Mouse (Mus musculus) heart, postnatal 14 days (tissue): ENCODE data around the gene Jmjd7. TPM values are rescaled to one million over a fixed set of nuclear protein-coding genes. Genes with fewer than 3 reads are reported as not detected.

ENCODE experiments used
- DNase-seq, 2 experiments: peaks; one replicate each; pipeline ENCODE4 v3.0.0; 2021 to 2022
- intact Hi-C: fragments of 180-260 bp; cut with DNase I; formaldehyde crosslinking; loops from one replicate; pipeline ENCODE4 v1.15.1; 2025
- total RNA-seq, 2 experiments: library from RNA; stranded (reverse); gene quantifications; 2 replicates each; pipeline ENCODE4 v1.2.3; 2021

Gene Jmjd7
- total RNA-seq, 2 experiments from 2014 or later: 7.5 to 8.8 TPM

GRCm38 (mm10) chr2:120008672-120009071 is 18.6 kb upstream of the Jmjd7 start:
- DNase-seq: no peak
- intact Hi-C loops: no loop called here

GRCm38 (mm10) chr2:120011462-120012200 is 15.7 kb upstream of the Jmjd7 start:
- intact Hi-C loops: loop anchor here (1.0 kb wide), 1 partner anchor 39 kb away; the partner anchor contains the start of gene Mapkbp1
- peak; percentile 59 to 75 for DNase-seq

DNA sequence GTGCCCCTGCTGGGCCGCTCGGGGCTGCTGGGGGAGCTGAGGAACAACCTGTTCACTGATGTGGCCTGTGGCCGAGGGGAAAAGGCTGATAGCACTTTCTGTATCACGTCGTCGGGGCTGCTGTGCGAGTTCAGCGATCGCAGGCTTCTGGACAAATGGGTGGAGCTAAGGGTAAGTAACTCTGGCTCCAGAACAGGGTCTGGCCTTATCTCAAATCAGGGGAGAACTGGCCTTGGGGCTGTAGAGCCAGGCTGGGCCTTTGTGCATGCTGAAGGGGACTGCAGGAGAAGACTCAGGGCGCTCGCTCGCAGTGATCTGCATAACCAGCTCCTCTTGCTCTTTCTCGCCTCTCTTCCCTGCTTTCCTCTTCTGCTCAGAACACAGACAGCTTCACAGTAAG is 14.4 kb upstream of the Jmjd7 start:
- no peak for DNase-seq
- intact Hi-C loops: no loop called here

GRCm38 (mm10) chr2:120013831-120014486 is 13.3 kb upstream of the Jmjd7 start:
- intact Hi-C loops: no loop called here
- no peak for DNase-seq

- no peak for DNase-seq
- intact Hi-C loops: no loop called here
Observed at GRCm38 (mm10) chr2:120015882-120016281, 11.4 kb upstream of the Jmjd7 start.

- intact Hi-C loops: no loop called here
- DNase-seq: no peak
Observed at GRCm38 (mm10) chr2:120017599-120017998, 9.7 kb upstream of the Jmjd7 start.

- peak; percentile 53 to 63 for DNase-seq
- intact Hi-C loops: no loop called here
Observed at GRCm38 (mm10) chr2:120024337-120024736, 2.9 kb upstream of the Jmjd7 start.

GRCm38 (mm10) chr2:120027950-120028331 is 658 bp downstream of the Jmjd7 start:
- no peak for DNase-seq

GRCm38 (mm10) chr2:120030380-120030779 is 3.1 kb downstream of the Jmjd7 start:
- intact Hi-C loops: no loop called here

More at GRCm38 (mm10) chr2:120027950-120028331, 658 bp downstream of the Jmjd7 start:
- intact Hi-C loops: loop anchor here (5.0 kb wide), 1 partner anchor 56 kb away; the partner anchor contains the start of gene Mapkbp1

GRCm38 (mm10) chr2:120032726-120033467 is 5.6 kb downstream of the Jmjd7 start, which contains the start of gene Pla2g4b:
Gene Pla2g4b (plus strand): TSS chr2:120033417.
- intact Hi-C loops: no loop called here
- DNase-seq: no peak

More at GRCm38 (mm10) chr2:120030380-120030779, 3.1 kb downstream of the Jmjd7 start:
- DNase-seq: no peak

DNA sequence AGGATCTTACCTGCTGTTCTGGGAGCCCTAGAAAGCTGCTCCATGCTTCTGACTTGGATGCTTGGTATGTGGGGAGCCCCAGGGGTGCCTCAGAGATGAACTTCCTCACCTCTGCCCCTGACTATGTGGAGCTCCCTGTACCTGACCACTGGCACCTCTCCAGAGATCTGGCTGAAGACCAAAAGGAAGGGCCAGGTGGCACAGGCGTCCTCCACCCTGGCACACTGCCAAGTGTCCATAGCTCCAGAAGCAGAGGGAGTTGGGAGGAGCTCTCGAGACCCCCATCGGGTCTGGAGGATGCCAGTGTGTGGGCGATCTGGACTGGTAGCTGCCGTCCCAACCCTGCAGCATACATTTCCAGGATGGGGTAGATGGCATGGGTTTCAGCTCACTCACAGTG is 6.4 kb downstream of the Jmjd7 start:
- intact Hi-C loops: no loop called here
- no peak for DNase-seq

GRCm38 (mm10) chr2:120037744-120038143 is 10.5 kb downstream of the Jmjd7 start:
- intact Hi-C loops: no loop called here
- no peak for DNase-seq

- DNase-seq: no peak
- intact Hi-C loops: no loop called here
Observed at GRCm38 (mm10) chr2:120040991-120041390, 13.7 kb downstream of the Jmjd7 start.

DNA sequence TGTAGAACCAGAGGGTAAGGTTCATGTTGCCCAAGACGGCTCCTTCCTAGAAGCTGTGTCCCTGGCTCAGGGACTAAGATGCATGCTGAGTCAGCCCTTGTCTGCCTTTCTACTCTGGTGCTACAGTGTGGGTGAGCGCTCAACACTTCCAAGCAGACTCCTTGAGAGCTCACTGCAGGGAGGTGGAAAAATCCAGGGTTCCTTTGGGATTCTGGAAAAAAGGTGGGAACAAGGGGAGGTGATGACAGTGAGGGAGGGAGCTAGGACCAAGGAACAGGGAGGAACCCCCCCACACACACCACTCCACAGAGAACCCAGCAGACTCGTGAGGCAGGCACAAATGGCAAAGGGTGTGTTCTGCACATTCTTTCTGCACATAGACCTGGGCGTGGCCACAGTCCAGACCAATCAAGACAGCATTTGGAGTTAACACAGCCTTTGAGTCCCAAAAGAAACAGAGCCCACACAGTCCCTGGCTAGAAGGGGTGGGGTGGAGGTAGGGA is 16.9 kb downstream of the Jmjd7 start:
- intact Hi-C loops: no loop called here
- no peak for DNase-seq

DNA sequence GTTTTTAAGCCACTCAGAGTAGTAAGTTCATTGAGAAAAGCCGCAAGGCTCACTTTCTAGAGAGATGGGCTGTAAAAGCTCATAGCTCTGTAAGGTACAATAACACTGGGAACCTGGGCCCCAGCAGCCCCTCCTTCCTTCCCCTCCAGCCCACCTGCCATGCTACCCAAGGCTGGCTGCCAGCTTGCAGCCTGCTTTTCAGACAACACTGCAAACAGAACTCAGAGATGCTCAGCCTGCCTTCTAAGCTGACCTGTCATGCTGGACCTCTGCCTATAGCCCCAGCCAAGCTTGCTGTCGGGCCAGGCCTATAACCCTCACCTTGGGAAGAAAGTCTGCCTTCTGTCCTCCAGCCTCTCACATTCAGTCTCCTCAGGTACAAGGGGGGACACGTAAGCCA is 17.4 kb downstream of the Jmjd7 start:
- DNase-seq: no peak
- intact Hi-C loops: no loop called here

- intact Hi-C loops: no loop called here
- DNase-seq: peak in 1 of 2 experiments; percentile 24
Observed at GRCm38 (mm10) chr2:120046486-120047310, 19.4 kb downstream of the Jmjd7 start.

GRCm38 (mm10) chr2:120048173-120048572 is 20.9 kb downstream of the Jmjd7 start:
- DNase-seq: no peak
- intact Hi-C loops: no loop called here

DNA sequence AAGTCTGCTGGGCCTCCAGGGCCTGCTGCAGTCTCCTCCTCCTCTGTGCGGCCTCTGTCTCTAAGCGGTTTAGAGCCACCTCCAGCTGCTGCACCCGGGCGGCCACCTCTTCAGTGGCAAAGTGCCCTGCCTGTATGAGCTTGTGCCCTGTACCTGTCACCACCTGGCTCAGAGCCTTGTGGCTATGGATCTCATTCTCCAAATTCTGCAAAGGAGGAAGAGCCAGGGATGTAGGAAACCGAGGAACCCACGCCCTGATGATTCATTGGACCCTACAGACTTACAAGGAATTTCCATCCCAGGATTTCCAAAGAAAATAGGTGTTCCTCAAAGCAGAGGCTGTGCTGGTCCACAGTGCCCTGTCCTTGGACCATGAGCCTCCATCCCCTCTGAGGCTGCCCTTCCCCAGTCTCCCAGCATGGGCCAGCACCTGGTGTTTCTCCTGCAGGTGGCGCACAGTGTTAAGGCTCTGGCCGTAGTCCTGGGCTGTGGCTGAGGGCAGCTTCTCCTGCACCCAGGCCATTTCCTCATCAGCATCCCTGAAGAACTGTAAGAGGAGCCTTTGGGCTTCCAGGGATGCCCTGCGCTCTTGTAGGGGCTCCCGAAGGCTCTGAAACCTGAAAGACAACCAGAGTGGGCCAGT is 22.5 kb downstream of the Jmjd7 start:
- intact Hi-C loops: no loop called here
- peak; percentile 62 to 72 for DNase-seq

GRCm38 (mm10) chr2:120051405-120051804 is 24.1 kb downstream of the Jmjd7 start:
- no peak for DNase-seq
- intact Hi-C loops: no loop called here
